Mouse (Mus musculus) heart, adult 2 months (tissue): ENCODE data around the gene Prcd. TPM values are rescaled to one million over a fixed set of nuclear protein-coding genes. Genes with fewer than 3 reads are reported as not detected.

ENCODE experiments used
- DNase-seq, 2 experiments: peaks; one replicate each; pipeline ENCODE4 v3.0.0; 2021
- H3K27ac ChIP-seq: fragments of 200-600 bp; 2 replicates; pipeline ENCODE4 v1.8.1; 2022
- H3K27me3 ChIP-seq: fragments of 200-500 bp; 2 replicates; pipeline ENCODE4 v1.6.1; 2012; ENCODE audit warnings: mild to moderate bottlenecking, low read length, inconsistent platforms, mixed read lengths; ENCODE audit not compliant: control insufficient read depth, insufficient read depth
- H3K36me3 ChIP-seq: fragments of 200-500 bp; 2 replicates; pipeline ENCODE4 v1.6.1; 2012; ENCODE audit warnings: low read length, inconsistent platforms; ENCODE audit not compliant: control insufficient read depth, insufficient read depth
- H3K4me1 ChIP-seq: fragments of 200-500 bp; 2 replicates; pipeline ENCODE4 v1.6.1; 2011; ENCODE audit warnings: low read length; ENCODE audit not compliant: control insufficient read depth, insufficient read depth
- H3K4me3 ChIP-seq: fragments of 200-600 bp; 2 replicates; pipeline ENCODE4 v1.8.1; 2022
- H3K79me2 ChIP-seq: fragments of 200-500 bp; replicated peaks from 2 replicates; pipeline ENCODE4 v1.6.1; 2012; ENCODE audit warnings: mild to moderate bottlenecking, inconsistent platforms, low read length, moderate library complexity, mixed read lengths; ENCODE audit not compliant: control insufficient read depth, insufficient read depth
- H3K9ac ChIP-seq: fragments of 200-500 bp; 2 replicates; pipeline ENCODE4 v1.6.1; 2012; ENCODE audit warnings: low read depth, mild to moderate bottlenecking, control low read depth, inconsistent platforms, low read length, mixed read lengths
- CTCF ChIP-seq: fragments of 200-600 bp; IDR thresholded peaks from 2 replicates; pipeline ENCODE4 v1.8.1; 2022; ENCODE audit warnings: antibody characterized with exemption, mild to moderate bottlenecking, moderate library complexity
- EP300 ChIP-seq: fragments of 200-500 bp; IDR thresholded peaks from 2 replicates; pipeline ENCODE4 v1.6.1; 2011; ENCODE audit warnings: low read depth, low read length, control low read depth; ENCODE audit not compliant: insufficient read depth
- POLR2A ChIP-seq: fragments of 200-500 bp; IDR thresholded peaks from 2 replicates; pipeline ENCODE4 v1.6.1; 2011; ENCODE audit warnings: mild to moderate bottlenecking, low read depth, low read length, control low read depth; ENCODE audit not compliant: insufficient read depth
- WGBS: fragments of 180-500 bp; shearing (Covaris S2); methylation state at CpG from one replicate; pipeline ENCODE4 v1.1.7; 2018; 5-methylcytosine and 5-hydroxymethylcytosine counted together
- intact Hi-C: fragments of 180-260 bp; cut with DNase I; formaldehyde crosslinking; loops from one replicate; pipeline ENCODE4 v1.15.1; 2025
- polyA plus RNA-seq: library from polyadenylated mRNA; depleted of rRNA; stranded (reverse); fragments of >200 nt; gene quantifications from 2 replicates; pipeline ENCODE4 v1.2.3, GENCODE M21; 2012
- total RNA-seq, 2 experiments: library from RNA; stranded (reverse); gene quantifications; 2 replicates each; pipeline ENCODE4 v1.2.3; 2021

The Prcd gene
- total and polyA plus RNA-seq, 3 experiments = 1.1 to 1.3 (median 1.1) TPM

- H3K27me3 ChIP-seq = no peaks in the 10 kb centered on the region
- peak; percentile 90 to 92 for DNase-seq
- 17% methylated on average over 40 of the region's 42 CpGs for WGBS
- peak overlapping the region; percentile 96 for H3K27ac ChIP-seq
- peak; percentile 70 for TF ChIP-seq POLR2A
- 0 out of 2 replicates have a peak, but pooled peaks have one; percentile 21 for TF ChIP-seq EP300
- peak; percentile 18 for TF ChIP-seq CTCF
- intact Hi-C loops = no loop called here
- peaks cover 3% of the 10 kb centered on the region for H3K79me2 ChIP-seq
- H3K4me3 ChIP-seq = peak overlapping the region; percentile 93
- H3K36me3 ChIP-seq = no peaks in the 10 kb centered on the region; the same call in 1 of the 2 replicates
- peaks cover 38% of the 10 kb centered on the region for H3K4me1 ChIP-seq
- H3K9ac ChIP-seq = peak overlapping the region; percentile 86
Observed at GRCm38 (mm10) chr11:116624131-116624832, 29.1 kb upstream of the Prcd start.

DNA sequence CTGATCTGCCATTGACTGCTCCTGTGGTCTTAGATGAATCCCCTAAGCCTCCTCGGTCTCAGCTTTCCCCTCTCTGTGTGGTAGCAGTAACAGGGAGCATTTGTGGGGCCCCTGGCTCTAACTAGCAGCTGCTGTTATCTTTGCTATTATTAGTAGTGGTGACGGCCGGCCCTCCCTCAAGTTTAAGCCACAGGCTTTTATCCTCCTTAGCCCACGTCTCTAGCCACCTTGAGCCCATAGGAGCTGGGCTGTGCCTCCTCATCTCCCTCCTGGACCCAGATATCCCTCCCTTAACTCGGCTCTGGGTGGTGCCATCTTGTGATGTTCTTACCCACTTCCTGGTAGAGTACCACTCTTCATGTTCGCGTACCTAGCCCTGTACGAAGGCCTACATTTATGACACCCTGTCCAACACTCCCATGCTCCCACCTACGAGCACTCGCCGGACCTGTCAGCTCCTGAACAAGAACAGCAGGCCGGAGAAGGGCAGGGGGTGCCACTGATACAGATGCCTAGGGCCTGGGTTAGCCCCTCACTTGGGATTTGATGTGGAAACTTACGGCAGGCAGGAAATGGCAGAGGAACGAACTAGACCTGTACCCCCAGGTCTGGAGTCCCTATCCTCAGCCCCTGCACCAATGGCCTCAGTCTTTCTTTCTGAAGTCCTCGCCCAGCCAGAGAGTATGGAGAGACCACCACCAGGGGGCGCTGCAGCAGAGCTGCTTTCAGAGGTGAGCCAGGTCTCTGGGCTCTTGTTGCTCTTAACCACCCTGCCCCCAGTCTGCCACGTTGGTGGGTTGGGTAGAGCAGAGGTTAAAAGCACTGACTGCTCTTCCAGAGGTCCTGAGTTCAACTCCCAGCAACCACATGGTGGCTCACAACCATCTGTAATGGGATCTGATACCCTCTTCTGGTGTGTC lies 28.0 kb upstream of the Prcd start:
- no peak for TF ChIP-seq EP300
- no peak for TF ChIP-seq POLR2A
- peak; percentile 83 for TF ChIP-seq CTCF
- Histone ChIP-seq H3K36me3 (no peaks in the 10 kb centered on the region; the same call in 1 of the 2 replicates), H3K27ac (no peak overlapping the region; the same call in 1 of the 2 replicates), H3K27me3 (no peaks in the 10 kb centered on the region), H3K4me1 (peaks cover 29% of the 10 kb centered on the region), H3K4me3 (no peak overlapping the region), H3K79me2 (peaks cover 2% of the 10 kb centered on the region), H3K9ac (no peak overlapping the region)
- peak; percentile 45 to 66 for DNase-seq
- 68% methylated on average over 17 of the region's 17 CpGs for WGBS
- intact Hi-C loops = loop anchor here (5.0 kb wide), 1 partner anchor 133 kb away; the partner anchor contains the start of gene Prpsap1

- Histone ChIP-seq H3K27ac (no peak within 1 kb of the TSS), H3K4me1 (peaks cover 18% of the 10 kb centered on the region), H3K36me3 (no peaks in the 10 kb centered on the region; the same call in 1 of the 2 replicates), H3K79me2 (peaks cover 2% of the 10 kb centered on the region), H3K9ac (no peak within 1 kb of the TSS), H3K4me3 (no peak within 1 kb of the TSS), H3K27me3 (no peaks in the 10 kb centered on the region)
- 56% methylated on average over 10 of the region's 10 CpGs for WGBS
- no peak for TF ChIP-seq EP300
- TF ChIP-seq CTCF = no peak
- no peak for TF ChIP-seq POLR2A
- intact Hi-C loops = loop anchor here (5.0 kb wide), 1 partner anchor 134 kb away; the partner anchor contains the start of gene Prpsap1
- peak in 1 of 2 experiments; percentile 3 for DNase-seq
Observed at GRCm38 (mm10) chr11:116626299-116627071, 26.8 kb upstream of the Prcd start, which contains the start of gene Rhbdf2. Gene Rhbdf2 (minus strand): TSS chr11:116627019.

DNA sequence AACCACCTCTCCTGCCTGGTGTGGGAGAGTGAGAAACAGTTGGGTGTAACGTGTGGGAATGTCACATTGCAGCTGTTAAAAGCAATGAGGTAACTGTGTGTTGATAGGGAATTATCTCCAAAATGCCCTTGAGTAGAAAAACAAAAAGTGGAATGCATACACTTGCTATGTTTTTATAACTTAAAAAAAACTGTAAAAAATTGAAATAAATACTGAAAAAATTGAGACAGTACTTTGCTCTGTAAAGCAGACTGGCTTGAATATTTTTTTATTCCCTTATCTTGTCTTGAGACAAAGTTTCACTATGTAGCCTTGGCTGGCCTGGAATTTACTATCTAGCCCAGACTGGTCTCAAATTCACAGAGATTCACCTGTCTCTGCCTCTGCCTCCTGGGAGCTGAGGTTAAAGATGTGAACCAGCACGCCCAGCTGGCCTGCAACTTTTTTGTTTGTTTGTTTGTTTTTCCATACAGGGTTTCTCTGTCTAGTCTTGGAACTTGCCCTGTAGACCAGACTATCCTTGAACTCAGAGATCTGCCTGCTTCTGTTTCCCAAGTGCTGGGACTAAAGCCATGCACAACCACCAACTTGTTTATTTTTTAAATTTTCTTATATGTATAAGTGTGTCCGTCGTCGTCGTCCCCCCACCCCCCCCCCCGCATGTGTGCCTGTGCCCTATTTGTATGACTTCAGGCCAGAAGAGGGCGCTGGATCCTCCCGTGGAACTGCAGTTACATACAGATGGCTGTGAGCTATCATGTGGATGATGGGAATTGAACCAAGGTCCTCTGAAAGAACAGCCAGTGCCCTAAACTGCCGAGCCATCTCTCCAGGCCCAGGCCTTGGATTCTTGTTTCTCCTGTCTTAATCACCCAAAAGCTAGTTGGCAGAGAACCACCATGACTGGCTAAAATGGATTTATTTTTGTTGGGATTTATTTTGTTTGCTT lies 26.0 kb upstream of the Prcd start:
- DNase-seq = peak in 1 of 2 experiments; percentile 51
- no peak overlapping the region for H3K27ac ChIP-seq
- H3K79me2 ChIP-seq = peaks cover 2% of the 10 kb centered on the region; the same call in 1 of the 2 replicates
- no peak overlapping the region for H3K4me3 ChIP-seq
- H3K36me3 ChIP-seq = no peaks in the 10 kb centered on the region; the same call in 1 of the 2 replicates
- H3K9ac ChIP-seq = no peak overlapping the region
- intact Hi-C loops = loop anchor here (5.0 kb wide), 1 partner anchor 135 kb away; the partner anchor contains the start of gene Prpsap1
- peaks cover 10% of the 10 kb centered on the region for H3K4me1 ChIP-seq
- WGBS = 45% methylated on average over 10 of the region's 10 CpGs
- TF ChIP-seq EP300 = no peak
- peak; percentile 47 for TF ChIP-seq CTCF
- no peaks in the 10 kb centered on the region for H3K27me3 ChIP-seq
